Mouse (Mus musculus): ENCODE results near the gene Cdh23.

DNA sequence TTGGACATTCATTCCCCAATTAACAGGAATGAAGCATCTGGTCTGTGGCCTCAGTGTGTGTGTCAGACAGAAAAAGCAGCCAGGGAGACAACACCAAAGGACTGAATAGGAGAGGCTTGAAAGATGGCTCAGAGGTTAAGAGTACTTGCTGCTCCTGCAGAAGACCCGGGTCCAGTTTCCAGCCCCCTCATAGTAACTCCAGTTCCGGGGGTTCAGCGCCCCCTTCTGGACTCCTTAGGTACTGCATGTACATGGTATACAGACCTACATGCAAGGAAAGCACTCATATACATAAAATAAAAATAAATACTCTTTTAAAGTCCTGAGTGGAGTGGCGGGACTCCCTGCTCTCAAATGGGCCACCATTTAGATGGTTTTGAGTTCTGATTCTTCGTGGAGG is 83.4 kb downstream of the Cdh23 start:
- no peak for TF ChIP-seq ZNF384 (IDR thresholded peaks at IDR 0.05; ENCODE audit: low read depth, low read length)
- no peak for TF ChIP-seq ZC3H11A (IDR thresholded peaks at IDR 0.05; ENCODE audit: borderline replicate concordance, low read depth, low read length)
- TF ChIP-seq MAFK (IDR thresholded peaks at IDR 0.05; ENCODE audit: insufficient read depth, low read depth, low read length), result no peak
- TF ChIP-seq CHD2 (IDR thresholded peaks at IDR 0.05; ENCODE audit: low read depth, low read length), result no peak
